Mouse (Mus musculus): Measurements from ENCODE around the gene Znhit1. TPM values are rescaled to one million over a fixed set of nuclear protein-coding genes. Genes with fewer than 3 reads are reported as not detected.
"Not testable (repeated sequence)": the region's sequence is repeated elsewhere in the genome, so short reads cannot be mapped to it uniquely, and the experiment has no call there.

The Znhit1 gene
- total RNA-seq, 2 experiments from 2014 or later: 73.3 to 76.9 TPM

- DNase-seq (ENCODE audit: low spot score): no peak
Observed at GRCm38 (mm10) chr5:136955622-136956021, 32.2 kb downstream of the Znhit1 start.

- no peak for DNase-seq (ENCODE audit: low spot score)
Observed at GRCm38 (mm10) chr5:136953440-136953951, 34.3 kb downstream of the Znhit1 start.

- peak; percentile 97 for DNase-seq (ENCODE audit: low spot score)
Observed at GRCm38 (mm10) chr5:136953015-136953414, 34.8 kb downstream of the Znhit1 start, which contains the start of gene Fis1. Gene Fis1, plus strand, starts transcription at chr5:136953275.

GRCm38 (mm10) chr5:136952153-136952552 is 35.7 kb downstream of the Znhit1 start:
- DNase-seq (ENCODE audit: low spot score): no peak

- no peak for DNase-seq (ENCODE audit: low spot score)
Observed at GRCm38 (mm10) chr5:136950521-136950920, 37.3 kb downstream of the Znhit1 start.

GRCm38 (mm10) chr5:136949551-136950336 is 38.1 kb downstream of the Znhit1 start:
- not testable (repeated sequence) for DNase-seq (ENCODE audit: low spot score)

GRCm38 (mm10) chr5:136947874-136948273 is 39.9 kb downstream of the Znhit1 start:
- no peak for DNase-seq (ENCODE audit: low spot score)

- no peak for DNase-seq (ENCODE audit: low spot score)
Observed at GRCm38 (mm10) chr5:136945084-136945483, 42.7 kb downstream of the Znhit1 start.

GRCm38 (mm10) chr5:136943382-136943781 is 44.4 kb downstream of the Znhit1 start:
- DNase-seq (ENCODE audit: low spot score): no peak

- no peak for DNase-seq (ENCODE audit: low spot score)
Observed at GRCm38 (mm10) chr5:136942781-136943180, 45.0 kb downstream of the Znhit1 start.

GRCm38 (mm10) chr5:136940845-136941560 is 46.8 kb downstream of the Znhit1 start:
- no peak for DNase-seq (ENCODE audit: low spot score)

GRCm38 (mm10) chr5:136940029-136940428 is 47.8 kb downstream of the Znhit1 start:
- DNase-seq (ENCODE audit: low spot score): not testable (repeated sequence)

GRCm38 (mm10) chr5:136939284-136939683 is 48.5 kb downstream of the Znhit1 start:
- DNase-seq (ENCODE audit: low spot score): no peak

- DNase-seq (ENCODE audit: low spot score): no peak
Observed at GRCm38 (mm10) chr5:136937621-136938020, 50.2 kb downstream of the Znhit1 start.

GRCm38 (mm10) chr5:136936750-136937149 is 51.1 kb downstream of the Znhit1 start:
- DNase-seq (ENCODE audit: low spot score): no peak

- no peak for DNase-seq (ENCODE audit: low spot score)
Observed at GRCm38 (mm10) chr5:136935905-136936695, 51.7 kb downstream of the Znhit1 start.

- no peak for DNase-seq (ENCODE audit: low spot score)
Observed at GRCm38 (mm10) chr5:136933930-136934329, 53.9 kb downstream of the Znhit1 start.

- DNase-seq (ENCODE audit: low spot score): no peak
Observed at GRCm38 (mm10) chr5:136932956-136933355, 54.9 kb downstream of the Znhit1 start.

All from gastrocnemius, adult 18-20 months (tissue).